Mouse (Mus musculus) MEL (cell line): ENCODE results near the gene Psma4. TPM values are rescaled to one million over a fixed set of nuclear protein-coding genes. Genes with fewer than 3 reads are reported as not detected.

Experiments
- DNase-seq: peaks from one replicate; pipeline ENCODE4 v3.0.0; 2011; ENCODE audit warnings: low read depth, low spot score
- H3K27ac ChIP-seq: 2 replicates; pipeline ENCODE4 v1.5.1; 2012; ENCODE audit warnings: low read depth, mild to moderate bottlenecking, control low read depth, low read length, moderate library complexity; ENCODE audit not compliant: control insufficient read depth
- H3K27me3 ChIP-seq, 2 experiments: fragments of 150-350 bp in 1 of 2; sonication (generic) in 1 of 2; 2 replicates each; pipeline ENCODE4 v1.6.1; 2012; ENCODE audit warnings: low read length in 2 of 2, mild to moderate bottlenecking in 2 of 2, improper control_type of control experiment in 1 of 2, moderate library complexity in 1 of 2; ENCODE audit not compliant: insufficient read depth in 2 of 2, control insufficient read depth in 1 of 2
- H3K36me3 ChIP-seq, 2 experiments: 2 replicates each; pipeline ENCODE4 v1.6.1; 2012 to 2014; ENCODE audit warnings: low read length in 2 of 2, improper control_type of control experiment in 1 of 2, inconsistent platforms in 1 of 2, mild to moderate bottlenecking in 1 of 2; ENCODE audit not compliant: insufficient read depth in 2 of 2, control insufficient read depth in 1 of 2
- H3K4me1 ChIP-seq, 2 experiments: fragments of 150-350 bp in 1 of 2; sonication (generic) in 1 of 2; 2 replicates each; pipeline ENCODE4 v1.6.1; 2012; ENCODE audit warnings: low read length in 2 of 2, improper control_type of control experiment in 1 of 2, mild to moderate bottlenecking in 1 of 2; ENCODE audit not compliant: insufficient read depth in 2 of 2, control insufficient read depth in 1 of 2
- H3K4me3 ChIP-seq, 2 experiments: fragments of 150-350 bp in 1 of 2; sonication (generic) in 1 of 2; 2 replicates each; pipeline ENCODE4 v1.5.1; 2012; ENCODE audit warnings: low read depth in 2 of 2, low read length in 2 of 2, mild to moderate bottlenecking in 2 of 2, moderate library complexity in 2 of 2, control low read depth in 1 of 2, improper control_type of control experiment in 1 of 2; ENCODE audit not compliant: control insufficient read depth in 1 of 2, insufficient read depth in 1 of 2
- H3K79me2 ChIP-seq: 2 replicates; pipeline ENCODE4 v1.6.1; 2012; ENCODE audit warnings: mild to moderate bottlenecking, low read length, moderate library complexity; ENCODE audit not compliant: control insufficient read depth, poor library complexity, insufficient read depth
- H3K9ac ChIP-seq: 2 replicates; pipeline ENCODE4 v1.6.1; 2012; ENCODE audit warnings: low read depth, mild to moderate bottlenecking, control low read depth, low read length, moderate library complexity; ENCODE audit not compliant: control insufficient read depth, poor library complexity, severe bottlenecking
- H3K9me3 ChIP-seq: fragments of 150-350 bp; sonication (generic); replicated peaks from 2 replicates; pipeline ENCODE4 v1.6.1; 2012; ENCODE audit warnings: mild to moderate bottlenecking, low read length, improper control_type of control experiment, moderate library complexity; ENCODE audit not compliant: insufficient read depth
- BHLHE40 ChIP-seq: IDR thresholded peaks from 2 replicates; pipeline ENCODE4 v1.6.1; 2012; ENCODE audit warnings: low read depth, mild to moderate bottlenecking, inconsistent platforms, low read length, improper control_type of control experiment, borderline replicate concordance
- CHD2 ChIP-seq: IDR thresholded peaks from 2 replicates; pipeline ENCODE4 v1.6.1; 2011; ENCODE audit warnings: low read length, improper control_type of control experiment
- CTCF ChIP-seq, 3 experiments: IDR thresholded peaks in 2 of 3; conservative IDR thresholded peaks in 1 of 3; 2 replicates each; pipeline ENCODE4 v1.5.1; 2011 to 2012; ENCODE audit warnings: low read length in 3 of 3, low read depth in 2 of 3, mild to moderate bottlenecking in 2 of 3, improper control_type of control experiment in 1 of 3, inconsistent platforms in 1 of 3, mixed read lengths in 1 of 3, moderate library complexity in 1 of 3; ENCODE audit not compliant: control insufficient read depth in 1 of 3, insufficient read depth in 1 of 3, poor library complexity in 1 of 3, severe bottlenecking in 1 of 3
- ELF1 ChIP-seq: IDR thresholded peaks from 2 replicates; pipeline ENCODE4 v1.6.1; 2014; ENCODE audit warnings: low read depth, mild to moderate bottlenecking, inconsistent platforms, low read length, improper control_type of control experiment, moderate library complexity
- GABPA ChIP-seq: IDR thresholded peaks from 2 replicates; pipeline ENCODE4 v1.6.1; 2012; ENCODE audit warnings: low read depth, mild to moderate bottlenecking, inconsistent platforms, low read length, improper control_type of control experiment, moderate library complexity
- HCFC1 ChIP-seq: IDR thresholded peaks from 2 replicates; pipeline ENCODE4 v1.6.1; 2012; ENCODE audit warnings: low read depth, mild to moderate bottlenecking, inconsistent platforms, low read length, improper control_type of control experiment, moderate library complexity
- MAFK ChIP-seq: IDR thresholded peaks from 2 replicates; pipeline ENCODE4 v1.6.1; 2011; ENCODE audit warnings: low read depth, mild to moderate bottlenecking, low read length, improper control_type of control experiment, borderline replicate concordance
- MAX ChIP-seq: IDR thresholded peaks from 2 replicates; pipeline ENCODE4 v1.6.1; 2011; ENCODE audit warnings: low read length, improper control_type of control experiment
- MYC ChIP-seq: IDR thresholded peaks from 2 replicates; pipeline ENCODE4 v1.6.1; 2011; ENCODE audit warnings: low read depth, mild to moderate bottlenecking, low read length, improper control_type of control experiment, moderate library complexity
- POLR2AphosphoS2 ChIP-seq: IDR thresholded peaks from 2 replicates; pipeline ENCODE4 v1.6.1; 2011; ENCODE audit warnings: low read length, improper control_type of control experiment
- RAD21 ChIP-seq: IDR thresholded peaks from 2 replicates; pipeline ENCODE4 v1.6.1; 2011; ENCODE audit warnings: mild to moderate bottlenecking, low read depth, low read length, improper control_type of control experiment
- RCOR1 ChIP-seq: IDR thresholded peaks from 2 replicates; pipeline ENCODE4 v1.6.1; 2012; ENCODE audit warnings: low read depth, mild to moderate bottlenecking, inconsistent platforms, low read length, improper control_type of control experiment
- SMC3 ChIP-seq: IDR thresholded peaks from 2 replicates; pipeline ENCODE4 v1.6.1; 2011; ENCODE audit warnings: low read depth, low read length, improper control_type of control experiment
- TCF12 ChIP-seq: IDR thresholded peaks from 2 replicates; pipeline ENCODE4 v1.6.1; 2014; ENCODE audit warnings: low read depth, mild to moderate bottlenecking, inconsistent platforms, low read length, improper control_type of control experiment, moderate library complexity
- USF2 ChIP-seq, 2 experiments: IDR thresholded peaks; 2 replicates each; pipeline ENCODE4 v1.6.1; 2011 to 2012; ENCODE audit warnings: improper control_type of control experiment in 2 of 2, low read length in 2 of 2, borderline replicate concordance in 1 of 2, inconsistent platforms in 1 of 2, low read depth in 1 of 2, mild to moderate bottlenecking in 1 of 2; ENCODE audit not compliant: insufficient read depth in 1 of 2
- ZKSCAN1 ChIP-seq: IDR thresholded peaks from 2 replicates; pipeline ENCODE4 v1.6.1; 2012; ENCODE audit warnings: low read depth, mild to moderate bottlenecking, inconsistent platforms, low read length, improper control_type of control experiment, moderate library complexity
- ZMIZ1 ChIP-seq: IDR thresholded peaks from 2 replicates; pipeline ENCODE4 v1.6.1; 2012; ENCODE audit warnings: low read depth, mild to moderate bottlenecking, inconsistent platforms, low read length, improper control_type of control experiment, moderate library complexity
- ZNF384 ChIP-seq: IDR thresholded peaks from 2 replicates; pipeline ENCODE4 v1.6.1; 2012; ENCODE audit warnings: low read depth, mild to moderate bottlenecking, inconsistent platforms, low read length, improper control_type of control experiment
- polyA plus RNA-seq, 2 experiments: library from polyadenylated mRNA; stranded (reverse) in 1 of 2; unstranded in 1 of 2; fragments of >175 nt in 1 of 2; fragments of >200 nt in 1 of 2; gene quantifications; 2 replicates each; pipeline versions ENCODE4 v1.2.1 to v1.2.4; 2012; ENCODE audit warnings: low replicate concordance in 2 of 2, low read depth in 1 of 2; ENCODE audit not compliant: insufficient read length in 2 of 2, insufficient read depth in 1 of 2, missing spikeins in 1 of 2
- total RNA-seq: library from RNA; depleted of rRNA; stranded (reverse); fragments of 300-350 nt; gene quantifications from 2 replicates; pipeline ENCODE4 v1.2.3, GENCODE M21; 2012

Psma4 gene
- total and polyA plus RNA-seq, 3 experiments: 310 to 764 (median 319) TPM

- no peak overlapping the region for H3K27ac ChIP-seq
These were observed 31.8 kb downstream of the Psma4 start for GRCm38 (mm10) chr9:54982401-54982800.

GRCm38 (mm10) chr9:54990362-54990761 is 39.8 kb downstream of the Psma4 start:
- DNase-seq: no peak
- no peaks in the 10 kb centered on the region for H3K9me3 ChIP-seq
- no peaks in the 10 kb centered on the region for H3K36me3 ChIP-seq
- H3K79me2 ChIP-seq: no peaks in the 10 kb centered on the region
- peaks cover 0 to under 1% of the 10 kb centered on the region in 2 experiments; a peak in 2 of 4 replicates for H3K4me1 ChIP-seq
- peaks cover 2 to 6% of the 10 kb centered on the region in 2 experiments; a peak in 2 of 4 replicates for H3K27me3 ChIP-seq
- TF ChIP-seq GABPA: no peak
- TF ChIP-seq SMC3: no peak
- no peak for TF ChIP-seq RAD21
- no peak for TF ChIP-seq ZMIZ1
- no peak for TF ChIP-seq ZKSCAN1
- TF ChIP-seq MAX: no peak
- TF ChIP-seq CTCF (IDR thresholded peaks at IDR 0.05 in 2 of 3, conservative IDR thresholded peaks at IDR 0.05 in 1 of 3; ENCODE audit: control insufficient read depth in 1 of 3, insufficient read depth in 1 of 3, low read depth in 2 of 3, low read length in 3 of 3, poor library complexity in 1 of 3, severe bottlenecking in 1 of 3): no peak
- TF ChIP-seq BHLHE40: no peak
- no peak overlapping the region for H3K27ac ChIP-seq
- H3K4me3 ChIP-seq: no peak overlapping the region
- no peak overlapping the region for H3K9ac ChIP-seq

More at GRCm38 (mm10) chr9:54982401-54982800, 31.8 kb downstream of the Psma4 start:
- no peak for TF ChIP-seq MYC
- no peak for TF ChIP-seq RCOR1
- TF ChIP-seq ZKSCAN1: no peak
- TF ChIP-seq MAFK: no peak
- TF ChIP-seq USF2 (IDR thresholded peaks at IDR 0.05; ENCODE audit: borderline replicate concordance in 1 of 2, insufficient read depth in 1 of 2, low read depth in 1 of 2, low read length in 2 of 2): no peak
- TF ChIP-seq GABPA: no peak
- no peak for TF ChIP-seq ZMIZ1
- TF ChIP-seq CHD2: no peak
- TF ChIP-seq SMC3: no peak
- TF ChIP-seq HCFC1: no peak
- TF ChIP-seq POLR2AphosphoS2: no peak
- no peak for TF ChIP-seq ELF1
- no peak for TF ChIP-seq ZNF384
- TF ChIP-seq TCF12: no peak
- no peaks in the 10 kb centered on the region for H3K9me3 ChIP-seq
- H3K27me3 ChIP-seq: peaks cover 3 to 9% of the 10 kb centered on the region in 2 experiments
- no peak overlapping the region for H3K4me3 ChIP-seq
- no peak overlapping the region for H3K9ac ChIP-seq
- H3K79me2 ChIP-seq: no peaks in the 10 kb centered on the region
- no peaks in the 10 kb centered on the region for H3K36me3 ChIP-seq
- no peak for DNase-seq
- H3K4me1 ChIP-seq: no peaks in the 10 kb centered on the region
